Mouse (Mus musculus) heart, adult 2 months (tissue): ENCODE measurements around the gene Tspan4. TPM values are rescaled to one million over a fixed set of nuclear protein-coding genes. Genes with fewer than 3 reads are reported as not detected.

ENCODE experiments used
- DNase-seq, 2 experiments: peaks; one replicate each; pipeline ENCODE4 v3.0.0; 2021
- H3K27ac ChIP-seq: fragments of 200-600 bp; 2 replicates; pipeline ENCODE4 v1.8.1; 2022
- H3K27me3 ChIP-seq: fragments of 200-500 bp; 2 replicates; pipeline ENCODE4 v1.6.1; 2012; ENCODE audit warnings: mild to moderate bottlenecking, low read length, inconsistent platforms, mixed read lengths; ENCODE audit not compliant: control insufficient read depth, insufficient read depth
- H3K36me3 ChIP-seq: fragments of 200-500 bp; 2 replicates; pipeline ENCODE4 v1.6.1; 2012; ENCODE audit warnings: low read length, inconsistent platforms; ENCODE audit not compliant: control insufficient read depth, insufficient read depth
- H3K4me1 ChIP-seq: fragments of 200-500 bp; 2 replicates; pipeline ENCODE4 v1.6.1; 2011; ENCODE audit warnings: low read length; ENCODE audit not compliant: control insufficient read depth, insufficient read depth
- H3K4me3 ChIP-seq: fragments of 200-600 bp; 2 replicates; pipeline ENCODE4 v1.8.1; 2022
- H3K79me2 ChIP-seq: fragments of 200-500 bp; replicated peaks from 2 replicates; pipeline ENCODE4 v1.6.1; 2012; ENCODE audit warnings: mild to moderate bottlenecking, inconsistent platforms, low read length, moderate library complexity, mixed read lengths; ENCODE audit not compliant: control insufficient read depth, insufficient read depth
- H3K9ac ChIP-seq: fragments of 200-500 bp; 2 replicates; pipeline ENCODE4 v1.6.1; 2012; ENCODE audit warnings: low read depth, mild to moderate bottlenecking, control low read depth, inconsistent platforms, low read length, mixed read lengths
- CTCF ChIP-seq: fragments of 200-600 bp; IDR thresholded peaks from 2 replicates; pipeline ENCODE4 v1.8.1; 2022; ENCODE audit warnings: antibody characterized with exemption, mild to moderate bottlenecking, moderate library complexity
- EP300 ChIP-seq: fragments of 200-500 bp; IDR thresholded peaks from 2 replicates; pipeline ENCODE4 v1.6.1; 2011; ENCODE audit warnings: low read depth, low read length, control low read depth; ENCODE audit not compliant: insufficient read depth
- POLR2A ChIP-seq: fragments of 200-500 bp; IDR thresholded peaks from 2 replicates; pipeline ENCODE4 v1.6.1; 2011; ENCODE audit warnings: mild to moderate bottlenecking, low read depth, low read length, control low read depth; ENCODE audit not compliant: insufficient read depth
- WGBS: fragments of 180-500 bp; shearing (Covaris S2); methylation state at CpG from one replicate; pipeline ENCODE4 v1.1.7; 2018; 5-methylcytosine and 5-hydroxymethylcytosine counted together
- intact Hi-C: fragments of 180-260 bp; cut with DNase I; formaldehyde crosslinking; loops from one replicate; pipeline ENCODE4 v1.15.1; 2025
- polyA plus RNA-seq: library from polyadenylated mRNA; depleted of rRNA; stranded (reverse); fragments of >200 nt; gene quantifications from 2 replicates; pipeline ENCODE4 v1.2.3, GENCODE M21; 2012; rRNA removed
- total RNA-seq, 2 experiments: library from RNA; stranded (reverse); gene quantifications; 2 replicates each; pipeline ENCODE4 v1.2.3; 2021

The Tspan4 gene
- total and polyA plus RNA-seq, 3 experiments, result 17.1 to 77.5 (median 40.0) TPM

DNA sequence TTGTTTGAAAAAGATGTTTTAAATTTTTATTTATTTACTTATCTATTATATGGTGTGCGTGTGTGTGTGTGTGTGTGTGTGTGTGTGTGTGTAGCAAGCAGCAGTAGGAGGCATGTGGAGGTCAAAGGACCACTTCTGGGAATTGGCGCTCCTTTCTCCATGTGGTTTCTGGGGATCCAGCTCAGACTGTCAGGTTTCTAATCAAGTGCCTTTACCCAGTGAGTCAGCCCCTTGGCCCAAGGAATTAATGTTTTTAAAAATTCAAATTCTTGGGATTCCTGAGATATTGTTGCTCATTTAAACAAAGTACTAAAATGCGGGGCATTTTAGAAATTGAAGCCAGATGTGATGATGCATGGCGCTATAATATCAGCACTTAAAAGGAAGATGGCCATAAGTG is 66.6 kb downstream of the Tspan4 start:
- Histone ChIP-seq H3K4me3 (no peak overlapping the region), H3K27me3 (no peaks in the 10 kb centered on the region), H3K36me3 (no peaks in the 10 kb centered on the region), H3K27ac (no peak overlapping the region), H3K79me2 (no peaks in the 10 kb centered on the region), H3K9ac (no peak overlapping the region), H3K4me1 (peaks cover 10% of the 10 kb centered on the region)
- intact Hi-C loops, result no loop called here
- DNase-seq, result no peak
- WGBS, result 86% methylated on average over 4 of the region's 4 CpGs
- TF ChIP-seq EP300, result no peak
- no peak for TF ChIP-seq POLR2A
- TF ChIP-seq CTCF, result no peak

GRCm38 (mm10) chr7:141542588-141542987 is 67.5 kb downstream of the Tspan4 start:
- intact Hi-C loops, result no loop called here
- Histone ChIP-seq H3K79me2 (no peaks in the 10 kb centered on the region), H3K4me3 (no peak overlapping the region), H3K36me3 (no peaks in the 10 kb centered on the region), H3K9ac (no peak overlapping the region), H3K27ac (no peak overlapping the region), H3K27me3 (no peaks in the 10 kb centered on the region), H3K4me1 (peaks cover 10% of the 10 kb centered on the region)
- TF ChIP-seq CTCF (no peak), EP300 (no peak), POLR2A (no peak)
- DNase-seq, result no peak
- 86% methylated on average over 2 of the region's 2 CpGs for WGBS

Other genes with a start within 250 kb of the Tspan4 start
- 10 to 100 TPM; 26.8 to 32.1 TPM for gene Phrf1, start 246.5 kb upstream of the Tspan4 start, total RNA-seq
- gene Phrf1, start 246.5 kb upstream of the Tspan4 start, polyA plus RNA-seq, result 8.9 and 10.2 TPM in 2 replicates
- 1 to 10 TPM; 3.3 to 3.4 TPM for gene Irf7, start 208.8 kb upstream of the Tspan4 start, total RNA-seq
- 24.6 and 25.2 TPM in 2 replicates for gene Irf7, start 208.8 kb upstream of the Tspan4 start, polyA plus RNA-seq
- not detected for gene Cdhr5, start 198.5 kb upstream of the Tspan4 start, total RNA-seq
- gene Cdhr5, start 198.5 kb upstream of the Tspan4 start, polyA plus RNA-seq, result 0.26 TPM in 1 of 2 replicates, not detected in the other
- not detected for gene Sct, start 196.1 kb upstream of the Tspan4 start, total RNA-seq
- gene Sct, start 196.1 kb upstream of the Tspan4 start, polyA plus RNA-seq, result not detected in 2 replicates
- gene Drd4, start 183.2 kb upstream of the Tspan4 start, total RNA-seq, result not detected
- gene Drd4, start 183.2 kb upstream of the Tspan4 start, polyA plus RNA-seq, result 0.04 TPM in 1 of 2 replicates, not detected in the other
- 10 to 100 TPM; 10.8 to 13.5 TPM for gene Deaf1, start 147.6 kb upstream of the Tspan4 start, total RNA-seq
- gene Deaf1, start 147.6 kb upstream of the Tspan4 start, polyA plus RNA-seq, result 9.7 and 9.8 TPM in 2 replicates
- gene Tmem80, start 147.5 kb upstream of the Tspan4 start, total RNA-seq, result 10 to 100 TPM; 13.5 to 14.9 TPM
- 28.9 and 34.5 TPM in 2 replicates for gene Tmem80, start 147.5 kb upstream of the Tspan4 start, polyA plus RNA-seq
- 1 to 10 TPM; 3.8 to 4.3 TPM for gene Eps8l2, start 136.4 kb upstream of the Tspan4 start, total RNA-seq
- gene Eps8l2, start 136.4 kb upstream of the Tspan4 start, polyA plus RNA-seq, result 5.8 and 8.9 TPM in 2 replicates
- 100 to 1,000 TPM; 110 to 116 TPM for gene Taldo1, start 83.0 kb upstream of the Tspan4 start, total RNA-seq
- gene Taldo1, start 83.0 kb upstream of the Tspan4 start, polyA plus RNA-seq, result 132 and 135 TPM in 2 replicates
- 10 to 100 TPM; 13.4 to 14.9 TPM for gene Gatd1, start 61.1 kb upstream of the Tspan4 start, total RNA-seq
- gene Gatd1, start 61.1 kb upstream of the Tspan4 start, polyA plus RNA-seq, result 23.4 and 29.5 TPM in 2 replicates
- gene Cend1, start 45.7 kb upstream of the Tspan4 start, total RNA-seq, result 1 to 10 TPM; 1.0 to 1.4 TPM
- gene Cend1, start 45.7 kb upstream of the Tspan4 start, polyA plus RNA-seq, result 1.8 and 2.6 TPM in 2 replicates
- gene Slc25a22, start 37.3 kb upstream of the Tspan4 start, total RNA-seq, result 10 to 100 TPM; 55.8 to 72.6 TPM
- 85.8 and 88.9 TPM in 2 replicates for gene Slc25a22, start 37.3 kb upstream of the Tspan4 start, polyA plus RNA-seq
- under 1 TPM; 0.37 to 0.70 TPM for gene Pidd1, start 31.2 kb upstream of the Tspan4 start, total RNA-seq
- 1.8 and 2.0 TPM in 2 replicates for gene Pidd1, start 31.2 kb upstream of the Tspan4 start, polyA plus RNA-seq
- 100 to 1,000 TPM; 848 to 928 TPM for gene Rplp2, start 27.9 kb upstream of the Tspan4 start, total RNA-seq
- gene Rplp2, start 27.9 kb upstream of the Tspan4 start, polyA plus RNA-seq, result 404 and 421 TPM in 2 replicates
- gene Pnpla2, start 20.0 kb upstream of the Tspan4 start, total RNA-seq, result 100 to 1,000 TPM; 398 to 572 TPM
- 597 and 669 TPM in 2 replicates for gene Pnpla2, start 20.0 kb upstream of the Tspan4 start, polyA plus RNA-seq
- gene Cracr2b, start 14.1 kb upstream of the Tspan4 start, total RNA-seq, result 10 to 100 TPM; 15.4 to 19.4 TPM
- 23.8 and 35.0 TPM in 2 replicates for gene Cracr2b, start 14.1 kb upstream of the Tspan4 start, polyA plus RNA-seq
- 100 to 1,000 TPM; 272 to 334 TPM for gene Cd151, start 7.8 kb upstream of the Tspan4 start, total RNA-seq
- 395 and 491 TPM in 2 replicates for gene Cd151, start 7.8 kb upstream of the Tspan4 start, polyA plus RNA-seq
- gene Polr2l, start 108 bp upstream of the Tspan4 start, total RNA-seq, result 10 to 100 TPM; 71.7 to 82.8 TPM
- 62.6 and 64.4 TPM in 2 replicates for gene Polr2l, start 108 bp upstream of the Tspan4 start, polyA plus RNA-seq
- 10 to 100 TPM; 45.9 to 52.7 TPM for gene Chid1, start 64.6 kb downstream of the Tspan4 start, total RNA-seq
- gene Chid1, start 64.6 kb downstream of the Tspan4 start, polyA plus RNA-seq, result 20.2 and 30.1 TPM in 2 replicates
- gene Ap2a2, start 86.9 kb downstream of the Tspan4 start, total RNA-seq, result 10 to 100 TPM; 55.1 to 58.3 TPM
- 28.5 and 29.9 TPM in 2 replicates for gene Ap2a2, start 86.9 kb downstream of the Tspan4 start, polyA plus RNA-seq
- gene Muc6, start 180.1 kb downstream of the Tspan4 start, total RNA-seq, result not detected
- 0.03 TPM in 1 of 2 replicates, not detected in the other for gene Muc6, start 180.1 kb downstream of the Tspan4 start, polyA plus RNA-seq
- gene Muc2, start 215.1 kb downstream of the Tspan4 start, total RNA-seq, result not detected
- 0.25 and 0.38 TPM in 2 replicates for gene Muc2, start 215.1 kb downstream of the Tspan4 start, polyA plus RNA-seq